Mouse (Mus musculus) kidney, adult 2 months (tissue): ENCODE measurements around the gene Gm6793.

Experiments used
- CTCF ChIP-seq: fragments of 200-500 bp; conservative IDR thresholded peaks from 2 replicates; pipeline ENCODE4 v1.5.1; 2011; ENCODE audit warnings: low read depth, mild to moderate bottlenecking, control low read depth, low read length, moderate library complexity, mixed read lengths; ENCODE audit not compliant: insufficient read depth, insufficient read length
- POLR2A ChIP-seq: fragments of 200-500 bp; IDR thresholded peaks from one replicate; pipeline ENCODE4 v1.6.1; 2011; ENCODE audit warnings: low read depth, low read length, control low read depth

DNA sequence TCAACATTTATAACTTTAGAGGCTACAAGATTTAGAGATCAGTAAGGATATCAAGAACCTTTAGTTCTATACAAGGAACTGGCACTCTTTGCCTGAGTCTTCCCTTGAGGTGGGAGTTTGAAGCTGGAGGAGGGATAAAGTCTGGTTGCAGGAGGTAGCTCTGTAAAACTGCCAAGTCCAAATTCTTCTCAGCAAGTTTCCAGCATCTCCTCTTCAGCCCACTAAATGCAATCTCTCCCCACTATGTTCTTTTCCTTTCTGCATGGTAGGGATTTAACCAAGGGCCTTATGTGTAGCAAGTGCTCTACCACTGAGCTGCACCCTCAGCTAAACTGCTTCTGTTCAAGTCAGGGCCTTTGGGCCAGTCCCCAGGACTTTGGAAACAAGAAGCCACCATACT, 39.6 kb upstream of the Gm6793 start:
- TF ChIP-seq CTCF (no peak), POLR2A (no peak)
